Mouse (Mus musculus) hindbrain, embryonic 14.5 days (tissue): ENCODE data around the gene Golt1b. TPM values are rescaled to one million over a fixed set of nuclear protein-coding genes. Genes with fewer than 3 reads are reported as not detected.

Experiments
- ATAC-seq: fragments of 200-750 bp; cut with Nextera tagmentation; 2 replicates; pipeline ENCODE4 v1.8.0; 2017; ENCODE audit warnings: moderate number of reproducible peaks, mild to moderate bottlenecking, moderate TSS enrichment, moderate library complexity; ENCODE audit not compliant: low FRiP score
- DNase-seq: peaks from one replicate; pipeline ENCODE4 v3.0.0-alpha.2; 2015; ENCODE audit warnings: low spot score
- H3K27ac ChIP-seq: fragments of 300-500 bp; sonication (generic); 2 replicates; pipeline ENCODE4 v1.5.1; 2014; ENCODE audit warnings: mild to moderate bottlenecking, moderate library complexity
- H3K27me3 ChIP-seq: fragments of 300-500 bp; sonication (generic); 2 replicates; pipeline ENCODE4 v1.6.1; 2014; ENCODE audit warnings: mild to moderate bottlenecking, low read length, mixed read lengths; ENCODE audit not compliant: control insufficient read depth, insufficient read depth
- H3K36me3 ChIP-seq: fragments of 300-500 bp; sonication (generic); replicated peaks from 2 replicates; pipeline ENCODE4 v1.6.1; 2014; ENCODE audit not compliant: control insufficient read depth, insufficient read depth
- H3K4me1 ChIP-seq: fragments of 300-500 bp; sonication (generic); replicated peaks from 2 replicates; pipeline ENCODE4 v1.6.1; 2014; ENCODE audit warnings: antibody characterized with exemption, low read length, mixed read lengths; ENCODE audit not compliant: control insufficient read depth, insufficient read depth
- H3K4me2 ChIP-seq: fragments of 300-500 bp; sonication (generic); replicated peaks from 2 replicates; pipeline ENCODE4 v1.6.1; 2014; ENCODE audit warnings: mild to moderate bottlenecking, moderate library complexity
- H3K4me3 ChIP-seq: fragments of 300-500 bp; sonication (generic); replicated peaks from 2 replicates; pipeline ENCODE4 v1.5.1; 2014; ENCODE audit warnings: mild to moderate bottlenecking, low read length
- H3K9ac ChIP-seq: fragments of 300-500 bp; sonication (generic); 2 replicates; pipeline ENCODE4 v1.6.1; 2014
- H3K9me3 ChIP-seq: fragments of 300-500 bp; sonication (generic); 2 replicates; pipeline ENCODE4 v1.6.1; 2016; ENCODE audit warnings: low read length; ENCODE audit not compliant: control insufficient read depth
- WGBS: fragments of 180-500 bp; shearing (Covaris S2); extraction: QIAGEN DNeasy Blood & Tissue Kit; methylation state at CpG from one replicate; pipeline ENCODE4 v1.1.7; 2014; 5-methylcytosine and 5-hydroxymethylcytosine counted together
- polyA plus RNA-seq: library from polyadenylated mRNA; unstranded; fragments of >200 nt; fragmentation: Nextera tagmentation; extraction: Ambion mirVana; gene quantifications from 2 replicates; pipeline ENCODE4 v1.2.1, GENCODE M21; 2014

Golt1b gene
- polyA plus RNA-seq, 1 experiment from 2014 or later = 82.7 TPM

GRCm38 (mm10) chr6:142411140-142411539 is 24.1 kb downstream of the Golt1b start:
- H3K27ac ChIP-seq = no peak overlapping the region
- no peak overlapping the region for H3K9ac ChIP-seq
- 26% methylated on average over 1 of the region's 1 CpGs for WGBS
- peaks cover 34% of the 10 kb centered on the region for H3K27me3 ChIP-seq
- no peaks in the 10 kb centered on the region for H3K36me3 ChIP-seq
- no peak overlapping the region for H3K4me3 ChIP-seq
- ATAC-seq (peak; percentile 51; the same call in 1 of the 2 replicates), DNase-seq (no peak)
- no peaks in the 10 kb centered on the region for H3K9me3 ChIP-seq
- peaks cover 4% of the 10 kb centered on the region; the same call in 1 of the 2 replicates for H3K4me1 ChIP-seq
- no peak overlapping the region for H3K4me2 ChIP-seq

- Histone ChIP-seq H3K27ac (no peak within 1 kb of the TSS), H3K9ac (no peak within 1 kb of the TSS), H3K4me2 (peak within 1 kb of the TSS; percentile 52), H3K27me3 (peaks cover 34% of the 10 kb centered on the region), H3K4me1 (peaks cover 4% of the 10 kb centered on the region; the same call in 1 of the 2 replicates), H3K9me3 (no peaks in the 10 kb centered on the region), H3K4me3 (peak within 1 kb of the TSS; percentile 32), H3K36me3 (no peaks in the 10 kb centered on the region)
- 64% methylated on average over 11 of the region's 11 CpGs for WGBS
- no peak for ATAC-seq
- no peak for DNase-seq
These were observed 26.0 kb downstream of the Golt1b start, which contains the start of gene Spx for GRCm38 (mm10) chr6:142412906-142413491. Gene Spx, plus strand, starts transcription at chr6:142413441.

- no peak overlapping the region for H3K9ac ChIP-seq
- H3K4me1 ChIP-seq = peaks cover 4% of the 10 kb centered on the region; the same call in 1 of the 2 replicates
- H3K9me3 ChIP-seq = no peaks in the 10 kb centered on the region
- H3K4me3 ChIP-seq = peak overlapping the region; percentile 32; the same call in 1 of the 2 replicates
- peak overlapping the region; percentile 52 for H3K4me2 ChIP-seq
- 6% methylated on average over 12 of the region's 12 CpGs for WGBS
- peaks cover 34% of the 10 kb centered on the region for H3K27me3 ChIP-seq
- DNase-seq (no peak), ATAC-seq (no peak)
- H3K27ac ChIP-seq = no peak overlapping the region
- H3K36me3 ChIP-seq = no peaks in the 10 kb centered on the region
These were observed 26.8 kb downstream of the Golt1b start for GRCm38 (mm10) chr6:142413845-142414244.

GRCm38 (mm10) chr6:142414597-142414996 is 27.6 kb downstream of the Golt1b start:
- H3K27ac ChIP-seq = no peak overlapping the region
- H3K9me3 ChIP-seq = no peaks in the 10 kb centered on the region
- peaks cover 34% of the 10 kb centered on the region for H3K27me3 ChIP-seq
- peak overlapping the region; percentile 32 for H3K4me3 ChIP-seq
- H3K9ac ChIP-seq = 0 out of 2 replicates have a peak overlapping the region, but pooled peaks have one; percentile 44
- 0 out of 2 replicates have a peak, but pooled peaks have one; percentile 31 for ATAC-seq
- peak overlapping the region; percentile 52 for H3K4me2 ChIP-seq
- 3% methylated on average over 24 of the region's 24 CpGs for WGBS
- peaks cover 4% of the 10 kb centered on the region; the same call in 1 of the 2 replicates for H3K4me1 ChIP-seq
- DNase-seq = no peak
- H3K36me3 ChIP-seq = no peaks in the 10 kb centered on the region

- 69% methylated on average over 7 of the region's 7 CpGs for WGBS
- ATAC-seq = no peak
- no peaks in the 10 kb centered on the region for H3K9me3 ChIP-seq
These were observed 38.0 kb downstream of the Golt1b start for GRCm38 (mm10) chr6:142424976-142425375.

GRCm38 (mm10) chr6:142429072-142429471 is 42.1 kb downstream of the Golt1b start:
- no peaks in the 10 kb centered on the region for H3K9me3 ChIP-seq
- no peak for DNase-seq
- H3K27me3 ChIP-seq = no peaks in the 10 kb centered on the region
- H3K27ac ChIP-seq = no peak overlapping the region
- H3K4me1 ChIP-seq = no peaks in the 10 kb centered on the region
- H3K36me3 ChIP-seq = no peaks in the 10 kb centered on the region
- H3K4me2 ChIP-seq = no peak overlapping the region
- no peak overlapping the region for H3K4me3 ChIP-seq
- H3K9ac ChIP-seq = no peak overlapping the region
- no peak for ATAC-seq

More at GRCm38 (mm10) chr6:142424976-142425375, 38.0 kb downstream of the Golt1b start:
- H3K4me1 ChIP-seq = no peaks in the 10 kb centered on the region
- H3K27ac ChIP-seq = no peak overlapping the region
- H3K9ac ChIP-seq = no peak overlapping the region
- no peaks in the 10 kb centered on the region for H3K36me3 ChIP-seq
- H3K4me3 ChIP-seq = no peak overlapping the region
- H3K27me3 ChIP-seq = no peaks in the 10 kb centered on the region
- no peak for DNase-seq
- no peak overlapping the region for H3K4me2 ChIP-seq

GRCm38 (mm10) chr6:142451381-142451780 is 64.4 kb downstream of the Golt1b start:
- no peaks in the 10 kb centered on the region for H3K9me3 ChIP-seq
- WGBS = 86% methylated on average over 12 of the region's 12 CpGs
- H3K27me3 ChIP-seq = no peaks in the 10 kb centered on the region
- no peak overlapping the region for H3K4me3 ChIP-seq
- ATAC-seq (no peak), DNase-seq (no peak)
- no peak overlapping the region for H3K27ac ChIP-seq
- no peak overlapping the region for H3K9ac ChIP-seq
- no peak overlapping the region for H3K4me2 ChIP-seq
- no peaks in the 10 kb centered on the region for H3K4me1 ChIP-seq
- H3K36me3 ChIP-seq = no peaks in the 10 kb centered on the region

- Histone ChIP-seq H3K4me2 (no peak overlapping the region), H3K4me3 (no peak overlapping the region), H3K27me3 (no peaks in the 10 kb centered on the region), H3K9ac (no peak overlapping the region), H3K36me3 (no peaks in the 10 kb centered on the region), H3K27ac (no peak overlapping the region), H3K9me3 (no peaks in the 10 kb centered on the region), H3K4me1 (no peaks in the 10 kb centered on the region; the same call in 1 of the 2 replicates)
- WGBS = 86% methylated on average over 2 of the region's 2 CpGs
- DNase-seq = no peak
- no peak for ATAC-seq
These were observed 66.3 kb downstream of the Golt1b start for GRCm38 (mm10) chr6:142453311-142453710.
